Mouse (Mus musculus) thymus, postnatal 10 days (tissue): ENCODE measurements around the gene Lman2.

Source experiments
- DNase-seq, 2 experiments: peaks; one replicate each; pipeline ENCODE4 v3.0.0; 2021; ENCODE audit warnings: low spot score in 2 of 2

Lman2 gene

GRCm38 (mm10) chr13:55362453-55363060, at the start of gene Lman2:
Gene Lman2 (minus strand): TSS chr13:55362783.
- peak; percentile 88 to 89 for DNase-seq

DNA sequence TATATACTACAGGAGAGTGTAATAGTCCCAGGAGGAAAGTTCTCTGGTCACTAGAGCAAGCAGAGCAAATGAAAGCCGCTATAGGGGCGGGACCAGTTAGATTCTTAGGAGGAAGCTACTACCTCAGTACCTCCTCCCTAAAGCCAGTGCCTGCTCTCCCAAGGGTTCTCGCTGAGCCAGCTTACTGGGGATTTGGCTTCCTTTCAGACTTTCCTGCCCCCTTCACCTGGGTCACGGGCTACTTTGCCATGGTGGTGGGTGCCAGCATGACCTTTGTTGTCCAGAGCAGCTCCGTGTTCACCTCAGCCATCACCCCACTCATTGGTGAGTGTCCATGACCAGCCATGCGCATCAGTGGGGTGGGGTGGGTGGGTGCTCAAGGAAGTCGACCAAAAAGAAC, 49.2 kb upstream of the Lman2 start:
- DNase-seq = no peak

GRCm38 (mm10) chr13:55408546-55409120, 46.0 kb upstream of the Lman2 start:
- DNase-seq = no peak

DNA sequence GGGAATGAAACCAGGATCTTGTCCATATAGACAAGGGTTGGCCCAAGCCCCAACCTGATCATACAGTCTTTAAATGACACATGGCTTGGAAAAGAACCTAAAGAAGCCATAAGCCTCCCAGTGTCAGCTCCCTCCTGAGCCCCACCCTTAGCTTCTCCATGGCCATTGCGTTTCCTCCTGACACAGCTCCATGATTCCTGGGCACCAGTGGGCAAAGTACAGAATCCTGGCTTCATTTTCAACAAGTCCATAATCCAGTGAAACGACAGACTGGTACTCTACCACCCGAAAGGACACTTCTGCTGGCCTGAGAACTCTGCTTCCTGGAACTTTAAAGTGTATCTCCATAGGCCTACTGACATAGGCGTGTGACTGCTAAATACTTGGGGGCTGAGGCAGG, 44.8 kb upstream of the Lman2 start:
- no peak for DNase-seq

DNA sequence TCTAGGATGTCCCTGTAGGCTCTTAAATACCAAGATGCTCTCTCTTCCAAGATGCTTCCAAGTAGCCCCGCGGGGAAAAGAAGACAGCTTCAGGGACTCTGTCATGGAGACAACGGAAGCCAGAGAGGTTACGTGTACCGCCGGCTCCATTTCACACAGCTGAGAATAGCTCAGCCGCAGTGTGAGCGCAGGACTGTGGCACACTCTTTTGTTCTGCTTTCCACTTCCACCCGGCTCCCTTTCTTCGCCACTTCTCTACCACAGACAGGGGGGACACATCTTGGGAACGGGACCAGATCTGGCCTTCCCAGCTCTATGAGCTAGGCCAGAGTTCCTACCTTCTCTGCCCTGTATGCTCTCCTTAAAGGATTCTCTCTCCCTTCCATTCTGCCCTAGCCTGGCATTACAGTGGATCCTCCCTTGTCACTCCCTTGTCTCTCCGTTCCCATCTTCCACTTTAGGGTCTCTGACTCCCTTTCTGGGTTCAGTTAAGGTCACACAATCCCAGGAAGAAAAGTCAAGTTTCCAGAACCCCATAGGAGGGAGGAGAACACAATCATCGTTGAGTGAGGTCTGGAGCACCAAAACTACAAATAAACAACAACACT, 43.3 kb upstream of the Lman2 start:
- peak; percentile 64 for DNase-seq

- peak; percentile 79 to 91 for DNase-seq
Measured at GRCm38 (mm10) chr13:55404853-55405782, 42.5 kb upstream of the Lman2 start.

DNA sequence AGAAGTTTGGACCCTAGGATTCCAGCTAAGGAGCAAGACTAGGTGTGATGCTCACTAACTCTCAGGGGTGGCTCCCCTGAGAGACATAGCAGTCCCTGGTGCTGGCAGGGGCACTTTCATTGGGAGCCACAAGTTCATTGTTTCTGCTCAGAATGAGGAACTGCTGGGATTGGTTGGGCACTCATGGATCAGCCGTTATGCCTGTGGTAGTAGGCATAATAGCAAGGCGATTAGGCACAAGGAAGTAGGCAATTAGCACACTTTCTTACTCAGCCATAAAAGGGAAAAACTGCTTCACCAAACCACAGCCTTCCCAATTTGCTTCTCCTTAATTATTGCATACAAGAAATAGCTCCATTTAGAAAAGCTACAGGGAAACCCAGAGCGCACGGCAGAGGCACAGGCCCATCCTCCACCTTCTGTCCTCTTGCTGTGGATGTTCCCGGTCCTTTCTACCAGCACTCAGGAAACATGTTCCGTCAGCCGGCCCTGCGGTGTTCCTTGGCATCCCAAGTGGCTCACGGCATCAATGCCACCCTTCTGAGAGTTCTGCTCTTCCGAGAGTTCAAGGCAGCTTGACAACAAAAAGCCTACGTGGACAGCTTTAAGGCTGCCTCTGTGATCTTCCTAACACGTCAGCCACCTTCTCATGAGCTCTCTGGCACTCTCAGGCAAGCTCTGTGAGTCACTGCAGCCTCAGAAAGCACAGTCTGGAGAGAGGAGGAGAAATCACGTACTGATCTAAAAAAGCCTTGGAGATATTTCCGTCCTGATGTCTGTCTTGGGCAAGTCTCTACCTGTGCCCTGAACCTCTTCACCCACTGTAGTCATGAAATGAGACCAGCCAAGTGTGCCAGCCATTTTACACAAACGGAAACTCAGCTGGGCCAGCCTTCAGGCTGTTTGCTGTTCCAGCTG, 41.6 kb upstream of the Lman2 start:
- DNase-seq = no peak

GRCm38 (mm10) chr13:55403266-55403665, 40.7 kb upstream of the Lman2 start:
- no peak for DNase-seq

- no peak for DNase-seq
Measured at GRCm38 (mm10) chr13:55400039-55400346, 37.4 kb upstream of the Lman2 start.

DNA sequence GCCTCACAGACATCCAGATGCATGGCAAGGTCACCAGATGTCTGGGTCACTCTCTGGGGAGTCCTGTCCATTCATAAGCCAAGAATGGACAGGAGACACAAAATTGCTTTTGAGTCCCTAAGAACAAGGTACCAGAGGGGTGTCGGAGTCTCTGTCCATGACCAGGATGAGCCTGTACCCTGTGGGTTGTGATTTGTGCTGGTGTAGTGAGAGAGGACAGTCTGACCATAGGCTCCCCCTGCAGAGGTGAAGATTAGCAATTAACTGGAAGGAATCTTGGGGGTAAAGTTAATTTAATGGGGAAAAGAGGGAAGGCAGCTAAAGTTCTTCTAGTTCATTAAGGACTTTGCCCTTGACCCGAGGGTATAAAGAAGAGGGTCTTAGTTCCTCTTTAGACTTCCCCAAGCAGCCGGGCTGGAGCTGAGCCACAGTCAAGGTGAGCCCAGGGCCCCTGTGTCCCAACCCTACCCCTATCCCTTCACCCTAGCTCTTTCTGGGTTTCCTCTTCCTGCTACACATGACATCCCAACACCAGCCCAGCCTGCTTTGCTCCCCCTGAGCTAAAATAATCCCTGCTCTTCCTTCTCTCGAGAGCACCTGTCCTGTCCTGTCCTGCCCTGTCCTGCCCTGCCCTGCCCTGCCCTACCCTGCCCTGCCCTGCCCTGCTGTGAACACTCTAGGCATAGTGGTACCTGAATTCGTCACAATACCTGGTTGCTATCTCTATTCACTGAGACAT, 36.9 kb upstream of the Lman2 start:
- DNase-seq = no peak

DNA sequence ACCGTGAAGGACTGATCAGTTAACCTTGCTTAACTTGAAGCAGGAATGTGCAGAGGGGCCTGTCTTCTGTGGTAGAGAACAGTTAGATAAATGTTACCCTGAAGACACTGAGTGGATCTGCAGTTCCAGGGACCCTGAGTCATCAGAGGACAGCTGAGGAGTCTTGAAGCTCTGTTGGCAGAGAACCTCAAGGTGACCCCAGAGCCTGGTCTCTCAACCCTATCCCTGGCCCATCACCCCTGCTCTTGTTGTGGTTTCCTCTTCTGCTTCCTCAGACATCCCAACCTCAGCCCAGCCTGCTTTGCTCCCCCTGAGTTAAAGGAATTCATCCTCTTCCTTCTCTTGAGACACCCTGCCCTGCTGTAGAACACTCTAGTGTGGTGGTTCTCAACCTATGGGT, 35.5 kb upstream of the Lman2 start, which contains the start of gene Slc34a1:
TSS of gene Slc34a1 (plus strand) at position 100 of the 400 bp plus-strand sequence.
- no peak for DNase-seq

DNA sequence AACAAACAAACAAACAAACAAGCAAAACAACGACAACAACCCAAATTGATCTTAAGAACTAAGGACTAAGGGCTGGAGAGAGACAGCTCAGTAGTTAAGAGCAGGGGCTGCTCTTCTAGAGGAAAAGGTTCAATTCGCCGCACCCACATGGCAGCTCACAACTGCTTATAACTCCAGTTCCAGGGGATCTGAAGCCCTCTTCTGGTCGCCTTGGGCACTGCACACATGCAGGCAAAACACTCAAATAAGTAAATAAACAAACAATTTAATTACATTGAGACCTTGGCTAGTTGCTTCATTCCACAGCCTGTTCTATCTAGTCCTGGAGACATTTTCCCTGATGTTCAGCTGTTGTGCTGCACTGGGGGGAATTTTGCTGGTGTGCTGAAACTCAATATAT, 30.4 kb upstream of the Lman2 start:
- DNase-seq = peak in 1 of 2 experiments; percentile 60

DNA sequence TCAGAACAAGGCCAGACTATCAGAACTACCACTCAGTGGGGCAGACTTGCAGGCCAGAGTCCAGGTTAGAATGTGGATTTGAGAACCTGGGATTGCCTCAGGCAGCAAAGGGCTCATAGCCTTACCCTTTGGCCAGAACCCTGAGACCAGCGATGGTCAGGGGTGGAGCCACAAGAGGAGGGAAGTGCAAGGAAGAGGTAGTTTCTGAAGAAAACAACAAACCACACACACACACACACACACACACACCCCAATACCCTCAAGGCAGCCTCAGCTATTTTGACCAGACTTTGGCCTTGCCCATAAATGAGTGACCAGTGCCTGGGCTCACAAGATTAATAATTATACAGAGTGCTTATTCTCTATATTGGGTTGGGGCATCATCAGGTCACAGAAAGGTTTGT, 29.0 kb upstream of the Lman2 start:
- no peak for DNase-seq

- no peak for DNase-seq
Measured at GRCm38 (mm10) chr13:55390644-55391043, 28.1 kb upstream of the Lman2 start.

GRCm38 (mm10) chr13:55381790-55382189, 19.2 kb upstream of the Lman2 start:
- no peak for DNase-seq

GRCm38 (mm10) chr13:55378907-55379580, 16.5 kb upstream of the Lman2 start:
- DNase-seq = no peak

DNA sequence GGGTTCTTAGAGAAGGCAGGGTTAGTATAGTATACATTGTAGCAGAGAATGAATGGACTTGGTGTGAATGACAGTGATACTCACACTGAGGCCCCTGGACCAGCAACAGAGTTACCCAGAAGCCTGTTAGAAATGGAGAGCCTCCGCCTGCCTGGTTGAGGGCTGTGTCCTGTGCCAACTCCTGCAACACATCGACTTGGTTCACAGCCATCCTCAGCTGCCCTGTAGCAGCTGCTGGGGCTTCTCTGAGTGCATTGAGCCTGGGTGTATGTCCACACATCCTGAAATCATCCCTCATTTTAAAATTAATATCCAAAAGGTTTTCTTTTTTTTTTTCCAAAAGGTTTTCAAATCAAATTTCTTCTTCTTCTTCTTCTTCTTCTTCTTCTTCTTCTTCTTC, 13.3 kb upstream of the Lman2 start:
- DNase-seq = no peak

DNA sequence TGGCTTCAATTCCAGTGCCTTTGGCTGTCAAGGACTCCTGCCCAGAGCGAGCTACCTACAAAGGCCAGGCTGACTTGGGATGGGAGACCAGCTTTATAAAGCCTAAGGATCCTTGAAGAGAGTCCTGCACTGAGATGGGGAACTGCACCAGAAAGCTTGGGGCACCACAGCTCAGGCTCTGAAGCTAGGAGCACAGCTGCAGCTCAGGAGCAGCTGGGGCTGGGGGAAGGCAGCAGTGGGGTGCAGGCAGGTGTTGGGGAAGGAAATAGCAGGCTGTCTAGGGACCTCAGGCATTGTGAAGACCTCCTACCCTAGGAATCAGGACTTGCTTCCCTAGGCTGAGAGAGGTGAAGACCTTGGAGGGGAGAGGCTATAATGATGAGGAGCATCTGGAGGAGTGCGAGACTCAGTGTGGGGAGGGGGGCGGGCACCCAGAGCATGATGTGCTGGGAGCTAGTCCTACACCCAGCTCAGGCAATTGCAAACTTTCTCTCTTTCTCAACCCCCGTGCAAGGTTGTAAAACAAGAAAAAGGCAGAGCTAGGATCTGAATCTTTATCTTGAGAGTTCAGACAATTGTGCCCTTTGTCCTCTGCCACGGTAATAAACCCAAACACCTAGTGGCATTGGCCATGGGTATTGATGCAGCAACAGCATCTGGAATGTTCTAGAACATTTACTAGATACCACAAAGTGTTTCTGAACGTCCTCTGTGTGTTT, 11.8 kb upstream of the Lman2 start:
- peak; percentile 74 to 76 for DNase-seq

DNA sequence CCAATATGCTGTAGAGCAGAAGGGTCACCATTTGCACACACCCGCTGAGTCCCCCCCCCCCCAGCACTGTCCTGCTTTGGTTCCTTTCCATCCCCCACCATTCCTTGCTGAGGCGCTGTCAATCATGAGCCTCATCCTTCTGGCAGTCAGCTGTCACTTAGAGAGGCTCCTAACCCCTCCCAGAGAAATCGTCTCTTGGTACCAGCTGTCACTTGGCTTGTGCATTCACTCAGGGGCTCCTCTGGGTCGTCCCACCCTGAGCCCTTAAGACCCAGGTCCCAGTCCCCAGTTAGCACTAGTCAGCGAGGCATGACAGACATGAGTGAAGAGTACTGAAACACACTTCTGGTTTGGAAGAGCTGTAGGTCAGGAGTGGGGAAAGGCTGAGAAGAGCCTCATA, 9.2 kb upstream of the Lman2 start:
- DNase-seq = no peak
